Mouse (Mus musculus) MEL (cell line): ENCODE results near the gene Hsph1.
A peak's percentile ranks its signal among the peaks of the same experiment; 100 is the strongest.

Experiments
- CTCF ChIP-seq, 3 experiments: IDR thresholded peaks in 2 of 3; conservative IDR thresholded peaks in 1 of 3; 2 replicates each; pipeline ENCODE4 v1.5.1; 2011 to 2012; ENCODE audit warnings: low read length in 3 of 3, low read depth in 2 of 3, mild to moderate bottlenecking in 2 of 3, improper control_type of control experiment in 1 of 3, inconsistent platforms in 1 of 3, mixed read lengths in 1 of 3, moderate library complexity in 1 of 3; ENCODE audit not compliant: control insufficient read depth in 1 of 3, insufficient read depth in 1 of 3, poor library complexity in 1 of 3, severe bottlenecking in 1 of 3
- EP300 ChIP-seq, 2 experiments: IDR thresholded peaks; 2 replicates each; pipeline ENCODE4 v1.6.1; 2011; ENCODE audit warnings: improper control_type of control experiment in 2 of 2, low read length in 2 of 2, low read depth in 1 of 2, mild to moderate bottlenecking in 1 of 2
- GATA1 ChIP-seq: IDR thresholded peaks from 2 replicates; pipeline ENCODE4 v1.6.1; 2011; ENCODE audit warnings: low read depth, low read length, improper control_type of control experiment
- JUND ChIP-seq: IDR thresholded peaks from 2 replicates; pipeline ENCODE4 v1.6.1; 2011; ENCODE audit warnings: low read depth, mild to moderate bottlenecking, improper control_type of control experiment, low read length
- POLR2A ChIP-seq, 2 experiments: IDR thresholded peaks; 2 replicates each; pipeline ENCODE4 v1.6.1; 2011 to 2012; ENCODE audit warnings: low read length in 2 of 2, mild to moderate bottlenecking in 2 of 2, control low read depth in 1 of 2, improper control_type of control experiment in 1 of 2, low read depth in 1 of 2, moderate library complexity in 1 of 2; ENCODE audit not compliant: control insufficient read depth in 1 of 2, insufficient read depth in 1 of 2, poor library complexity in 1 of 2
- RAD21 ChIP-seq: IDR thresholded peaks from 2 replicates; pipeline ENCODE4 v1.6.1; 2011; ENCODE audit warnings: mild to moderate bottlenecking, low read depth, low read length, improper control_type of control experiment

GRCm38 (mm10) chr5:149582642-149583262 lies 53.4 kb downstream of the Hsph1 start:
- TF ChIP-seq GATA1 (peak; percentile 56; the same call in 1 of the 2 replicates), EP300 (IDR thresholded peaks at IDR 0.05; ENCODE audit: low read depth in 1 of 2, low read length in 2 of 2) (peak; percentile 68 to 71), POLR2A (IDR thresholded peaks at IDR 0.05; ENCODE audit: control insufficient read depth in 1 of 2, insufficient read depth in 1 of 2, low read depth in 1 of 2, low read length in 2 of 2, poor library complexity in 1 of 2) (no peak), JUND (no peak), CTCF (IDR thresholded peaks at IDR 0.05 in 2 of 3, conservative IDR thresholded peaks at IDR 0.05 in 1 of 3; ENCODE audit: control insufficient read depth in 1 of 3, insufficient read depth in 1 of 3, low read depth in 2 of 3, low read length in 3 of 3, poor library complexity in 1 of 3, severe bottlenecking in 1 of 3) (no peak), RAD21 (no peak)
